Mouse (Mus musculus) left cerebral cortex, postnatal 14 days (tissue): ENCODE measurements around the gene Nrap. TPM values are rescaled to one million over a fixed set of nuclear protein-coding genes. Genes with fewer than 3 reads are reported as not detected.
A peak's percentile ranks its signal among the peaks of the same experiment; 100 is the strongest.
"Not testable (repeated sequence)": the region's sequence is repeated elsewhere in the genome, so short reads cannot be mapped to it uniquely, and the experiment has no call there.

Experiments
- DNase-seq, 2 experiments: peaks; one replicate each; pipeline ENCODE4 v3.0.0; 2021 to 2022; ENCODE audit warnings: low spot score in 2 of 2, mixed read lengths in 1 of 2
- intact Hi-C: fragments of 180-260 bp; cut with DNase I; formaldehyde crosslinking; loops from one replicate; pipeline ENCODE4 v1.15.1; 2025
- total RNA-seq, 2 experiments: library from RNA; stranded (reverse); gene quantifications; 2 replicates each; pipeline ENCODE4 v1.2.3; 2021

Gene Nrap
- total RNA-seq, 2 experiments from 2014 or later, result 0.47 to 0.48 TPM

DNA sequence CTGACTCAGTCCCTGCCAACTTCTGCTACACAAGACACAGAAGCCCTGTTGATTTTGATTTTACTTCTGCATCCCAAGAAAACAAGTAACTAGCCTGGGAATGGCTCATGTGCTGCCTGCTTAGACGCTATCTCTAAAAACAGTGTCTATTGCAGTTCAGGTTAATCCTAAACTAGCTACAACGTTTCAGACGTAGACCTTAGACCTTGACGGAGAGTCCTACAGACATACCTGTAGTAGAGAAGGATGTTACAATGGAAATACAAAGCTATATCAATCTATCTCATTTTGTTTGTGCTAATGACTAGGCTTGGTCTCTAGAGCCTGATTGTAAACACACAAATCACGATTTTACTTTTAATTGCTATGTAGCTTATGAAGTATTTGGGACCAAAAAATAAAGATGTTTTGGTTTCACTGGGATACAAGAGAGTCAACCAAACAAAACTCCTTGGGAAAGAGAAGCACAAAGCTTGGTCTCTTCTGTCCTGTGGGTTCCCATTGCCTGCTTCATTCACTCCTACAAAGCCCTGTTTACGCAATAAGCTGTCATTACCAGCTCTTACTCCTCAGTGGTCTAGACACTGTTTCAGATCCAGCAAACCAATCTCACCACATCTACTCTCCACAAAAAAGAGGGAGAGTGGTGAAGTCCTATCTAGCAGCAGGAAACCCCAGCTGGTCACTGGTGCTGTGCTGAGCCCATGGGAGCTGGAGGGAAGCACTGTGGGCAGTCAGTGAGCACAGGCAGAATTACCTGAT, 19.3 kb downstream of the Nrap start:
- intact Hi-C loops, result no loop called here
- DNase-seq, result no peak

DNA sequence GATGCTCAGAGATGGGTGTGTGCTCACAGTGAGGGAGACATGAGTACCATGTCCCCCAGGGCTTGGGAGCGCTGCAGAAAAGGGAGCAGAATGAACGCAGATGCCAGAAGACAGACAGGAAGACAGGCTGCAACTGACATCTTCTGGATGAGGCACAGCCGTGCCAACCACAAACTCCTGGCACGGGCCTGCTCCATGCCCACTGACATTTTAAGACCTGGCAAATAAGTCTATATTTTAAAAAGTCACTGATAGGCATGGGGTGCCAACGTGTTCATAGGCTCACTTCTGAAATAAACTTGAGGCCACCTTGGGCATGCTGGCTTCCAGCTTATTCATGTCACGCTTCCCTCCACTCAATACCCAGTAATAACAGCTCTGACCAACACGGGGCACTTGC, 20.9 kb downstream of the Nrap start:
- intact Hi-C loops, result no loop called here
- no peak for DNase-seq

DNA sequence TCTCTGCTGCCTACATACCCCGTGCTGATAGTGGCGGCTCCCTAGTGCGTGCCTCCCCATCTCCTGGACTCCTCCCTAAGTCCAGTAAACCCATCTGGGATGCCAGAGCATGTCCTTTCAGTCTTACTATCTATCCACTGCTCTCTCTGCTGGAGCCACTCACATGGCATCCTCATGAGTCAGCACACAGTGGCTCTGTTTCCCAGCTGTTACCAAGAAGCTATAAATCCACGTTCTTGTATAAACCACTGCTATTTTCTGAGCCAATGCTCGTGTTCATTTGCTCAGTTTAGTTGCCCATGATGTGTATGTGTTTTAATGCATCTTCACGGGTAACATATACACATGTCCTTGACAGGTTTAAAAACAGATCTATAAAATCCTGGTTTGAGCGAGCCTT, 22.1 kb downstream of the Nrap start:
- peak; percentile 28 to 35 for DNase-seq

DNA sequence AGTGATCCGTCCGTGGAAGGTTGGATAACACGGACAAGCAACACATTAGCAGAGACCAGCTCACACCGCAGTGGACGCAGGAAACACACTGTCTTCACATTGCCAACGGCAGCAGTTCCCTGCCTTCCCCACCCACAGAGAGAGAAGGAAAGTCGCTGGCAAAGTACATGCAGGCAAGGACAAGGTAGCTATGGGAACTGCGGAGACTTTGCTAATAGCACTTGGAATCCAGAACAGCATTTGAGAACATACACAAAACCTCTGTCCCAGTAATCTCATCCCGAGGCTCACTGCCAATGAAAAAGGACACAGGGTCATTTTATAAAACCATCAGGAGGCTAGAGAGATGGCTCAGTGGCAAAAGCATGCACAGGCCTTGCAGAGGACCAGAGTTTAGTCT, 23.2 kb downstream of the Nrap start:
- intact Hi-C loops, result no loop called here
- peak in 1 of 2 experiments; percentile 40 for DNase-seq

More for the DNA sequence above, 22.1 kb downstream of the Nrap start:
- intact Hi-C loops, result no loop called here

DNA sequence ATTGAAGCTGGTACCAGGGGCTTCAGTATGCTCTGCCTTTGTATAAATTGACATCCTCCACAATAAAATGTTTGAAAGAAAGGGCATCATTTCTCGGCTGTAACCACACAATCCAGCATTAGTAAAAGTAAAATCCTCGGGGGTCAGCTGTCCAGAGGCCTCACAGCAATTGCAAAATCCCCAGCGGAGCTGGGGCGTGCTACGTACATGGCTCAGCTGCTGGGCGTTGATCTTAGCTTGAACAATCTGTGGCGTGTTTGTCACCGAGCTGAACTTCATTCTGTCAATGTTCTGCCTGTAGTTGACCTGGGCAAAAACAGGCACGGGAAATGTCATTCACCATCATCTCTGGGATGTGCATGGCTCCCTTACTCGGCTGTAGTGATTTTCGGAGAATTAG, 23.7 kb downstream of the Nrap start:
- intact Hi-C loops, result no loop called here
- DNase-seq, result no peak

DNA sequence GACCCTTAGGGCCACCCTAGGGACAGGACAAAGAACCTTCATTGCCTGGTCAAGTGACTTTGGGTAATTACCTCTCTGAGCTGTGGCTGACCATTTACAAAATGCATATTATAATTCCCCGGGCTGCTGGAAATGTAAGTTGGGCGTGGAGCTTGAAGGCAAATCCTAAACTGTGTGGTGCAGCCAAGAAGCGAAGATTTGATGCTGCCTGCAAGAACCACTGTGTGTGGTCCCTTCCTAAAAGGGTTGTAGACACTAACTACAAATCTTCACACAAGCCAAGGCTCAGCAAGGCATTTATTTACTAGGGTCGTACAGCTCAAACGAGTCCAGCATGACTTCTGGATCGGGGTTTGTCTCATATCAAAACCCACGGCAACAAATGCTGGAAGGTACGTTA, 25.3 kb downstream of the Nrap start:
- DNase-seq, result no peak
- intact Hi-C loops, result no loop called here

DNA sequence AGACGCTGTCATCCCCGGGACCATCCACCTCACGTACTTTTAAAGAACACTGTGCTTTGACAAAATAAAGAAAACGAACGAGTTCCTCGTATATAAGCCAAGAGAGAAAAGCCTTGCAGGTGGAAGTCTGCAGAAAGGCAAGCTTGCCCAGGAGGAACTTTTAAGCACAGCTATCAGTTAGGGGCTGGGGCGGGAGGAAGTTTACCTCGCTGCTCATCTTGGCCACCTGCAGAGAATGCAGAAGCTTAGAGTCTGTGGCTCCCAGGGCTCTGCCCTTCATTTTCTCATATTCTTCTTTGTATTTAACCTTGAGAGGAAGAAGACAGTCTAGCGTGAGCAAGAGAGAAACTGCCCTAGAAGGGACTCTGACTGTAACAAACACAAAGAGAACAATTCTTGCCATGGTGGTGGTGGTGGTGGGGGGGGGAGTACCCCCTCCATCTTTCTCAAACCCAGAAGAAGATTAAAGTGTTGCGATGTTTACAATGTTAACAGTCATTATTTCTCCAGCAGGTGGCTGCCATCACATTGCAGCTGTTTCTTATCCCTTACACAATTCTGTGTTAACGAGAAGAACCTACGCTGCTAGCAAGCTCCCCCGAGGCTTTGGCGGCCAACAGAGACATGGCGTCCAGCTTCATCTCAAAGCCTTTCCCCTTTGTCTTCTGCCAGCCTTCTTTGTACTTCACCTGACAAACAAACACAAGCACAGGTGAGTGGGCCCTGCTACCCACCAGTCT, 25.9 kb downstream of the Nrap start:
- DNase-seq, result no peak

DNA sequence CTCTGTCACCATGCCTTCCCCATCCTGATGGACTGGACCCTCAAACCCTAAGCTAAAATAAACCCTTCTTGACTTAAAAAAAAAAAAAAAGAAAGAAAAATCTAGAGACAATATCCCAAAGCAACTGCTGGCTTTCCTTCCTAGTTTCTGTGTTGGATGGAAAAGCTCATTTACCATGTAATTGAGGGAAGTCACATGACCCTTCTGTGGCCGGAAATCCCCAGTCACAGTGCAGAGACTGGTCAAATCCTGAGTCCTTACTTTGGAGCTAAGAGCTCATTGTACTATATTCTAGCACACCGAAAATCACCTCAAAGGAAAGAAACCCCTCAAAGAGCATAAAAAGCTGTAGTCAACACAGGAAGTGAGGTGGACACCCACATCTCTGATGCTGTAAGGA, 30.9 kb downstream of the Nrap start:
- DNase-seq, result no peak
- intact Hi-C loops, result no loop called here

More for the DNA sequence above, 25.9 kb downstream of the Nrap start:
- intact Hi-C loops, result no loop called here

DNA sequence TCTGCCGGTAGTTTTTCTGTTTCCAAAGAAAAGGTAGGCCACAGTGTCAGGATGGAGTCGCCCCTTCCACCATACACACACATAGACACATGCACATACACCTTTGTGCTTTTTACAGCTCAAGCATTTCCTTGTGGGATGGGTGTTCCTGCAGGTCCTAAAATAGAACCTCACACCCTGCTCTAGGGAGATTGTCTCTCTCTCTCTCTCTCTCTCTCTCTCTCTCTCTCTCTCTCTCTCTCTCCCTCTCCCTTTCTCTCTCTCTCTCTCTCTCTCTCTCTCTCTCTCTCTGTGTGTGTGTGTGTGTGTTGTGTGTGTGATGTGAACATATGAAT, 32.5 kb downstream of the Nrap start:
- intact Hi-C loops, DNase-seq: not testable (repeated sequence)

DNA sequence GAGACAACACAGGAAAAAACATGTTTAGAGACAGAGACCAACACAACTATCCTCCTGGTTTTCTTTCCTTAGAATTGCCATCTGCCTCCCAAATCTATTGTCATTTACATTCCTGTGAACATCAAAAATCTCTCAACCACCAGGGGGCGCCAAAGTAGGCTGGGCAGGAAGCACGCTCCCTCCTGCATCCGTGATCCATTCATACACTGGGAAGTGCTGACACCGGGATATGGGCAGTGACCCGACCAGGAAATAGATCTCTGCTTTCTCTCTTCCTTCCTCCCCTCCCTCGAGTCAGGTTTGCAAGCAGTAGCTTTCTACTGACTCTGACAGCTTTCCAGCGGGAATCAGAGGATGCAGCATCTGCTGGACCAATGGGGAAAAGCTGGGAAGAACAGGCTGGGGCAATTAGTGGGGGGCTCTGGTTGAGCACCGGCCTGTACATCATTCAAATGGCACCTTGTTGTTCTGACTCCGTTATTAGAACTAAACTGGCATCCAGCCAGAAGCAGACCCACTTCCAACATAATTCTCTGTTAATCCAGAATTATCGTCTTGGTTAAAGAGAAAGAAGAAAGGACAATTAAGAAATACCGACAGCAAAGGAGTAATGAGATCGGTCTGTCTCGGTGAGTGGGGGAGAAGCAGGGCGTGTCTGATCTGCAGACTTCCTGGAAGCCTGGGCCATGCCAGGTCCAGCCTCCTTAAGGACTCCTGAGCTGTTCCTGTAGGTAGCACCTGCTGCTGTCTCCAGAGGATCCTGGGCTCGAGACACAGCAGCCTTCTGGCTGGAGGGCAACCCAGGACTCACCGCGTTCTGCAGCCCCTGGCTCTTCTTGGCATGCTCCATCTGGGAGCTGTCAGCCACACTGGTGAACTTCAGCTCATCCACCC, 33.1 kb downstream of the Nrap start:
- intact Hi-C loops, result no loop called here

DNA sequence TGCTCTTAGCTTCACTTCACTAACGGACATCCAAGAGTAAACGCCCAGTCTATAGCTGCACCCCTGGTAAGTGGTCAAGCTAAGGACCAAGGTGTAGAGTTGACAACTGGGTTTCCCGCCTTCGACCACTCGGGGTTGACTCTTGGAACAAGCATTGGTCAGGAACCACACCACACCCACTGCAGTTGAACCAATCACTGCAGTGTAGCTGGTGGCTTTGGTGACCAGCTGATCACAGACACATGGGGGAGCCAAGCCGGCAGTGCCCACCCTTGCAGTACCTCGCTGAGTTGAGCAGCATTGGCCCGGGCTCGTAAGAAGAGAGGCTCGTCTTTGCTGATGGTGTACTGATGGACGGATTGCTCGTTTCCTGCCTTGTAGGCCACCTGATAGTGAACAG, 34.6 kb downstream of the Nrap start:
- intact Hi-C loops, result no loop called here

More for the DNA sequence above, 33.1 kb downstream of the Nrap start:
- DNase-seq, result peak; percentile 64 to 79

DNA sequence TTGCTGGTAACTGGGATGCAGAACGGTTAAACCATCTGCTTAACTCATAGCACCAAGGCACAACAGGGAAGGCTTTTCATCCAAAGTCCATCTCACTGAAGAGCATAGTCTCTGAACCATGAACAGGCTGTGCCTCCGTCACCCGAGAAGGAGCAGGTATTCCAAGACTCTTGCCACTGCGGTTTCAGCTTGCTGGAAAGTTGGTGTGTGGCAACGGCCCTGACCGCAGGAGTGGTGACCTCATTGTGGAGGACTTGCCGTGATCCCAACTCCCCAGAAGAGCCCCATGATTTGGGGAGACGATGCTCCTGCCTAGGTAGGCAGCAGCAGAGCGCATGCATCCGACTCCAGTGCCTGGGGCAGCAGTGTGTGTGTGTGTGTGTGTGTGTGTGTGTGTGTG, 36.1 kb downstream of the Nrap start:
- DNase-seq, result no peak
- intact Hi-C loops, result no loop called here

More for the DNA sequence above, 34.6 kb downstream of the Nrap start:
- no peak for DNase-seq

DNA sequence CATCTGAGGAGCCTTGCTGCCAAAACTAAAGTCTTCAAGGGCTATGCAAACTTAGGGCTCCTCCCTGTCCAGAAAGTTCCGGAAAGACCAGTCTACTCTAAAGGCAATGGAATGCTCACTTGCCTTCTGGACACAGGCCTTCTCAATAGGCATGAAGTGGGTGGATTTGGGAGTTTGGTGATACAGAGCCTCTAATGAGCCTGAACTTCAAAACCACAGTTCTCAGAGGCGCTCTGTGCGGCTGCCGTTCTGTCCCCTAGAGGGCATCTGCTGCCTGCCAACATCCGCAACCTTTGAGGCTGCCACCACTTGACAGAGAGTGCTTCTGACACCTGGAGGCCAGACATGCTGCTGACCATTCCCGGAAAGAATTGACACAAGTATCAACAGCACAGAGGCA, 40.5 kb downstream of the Nrap start:
- intact Hi-C loops, result no loop called here
- no peak for DNase-seq

DNA sequence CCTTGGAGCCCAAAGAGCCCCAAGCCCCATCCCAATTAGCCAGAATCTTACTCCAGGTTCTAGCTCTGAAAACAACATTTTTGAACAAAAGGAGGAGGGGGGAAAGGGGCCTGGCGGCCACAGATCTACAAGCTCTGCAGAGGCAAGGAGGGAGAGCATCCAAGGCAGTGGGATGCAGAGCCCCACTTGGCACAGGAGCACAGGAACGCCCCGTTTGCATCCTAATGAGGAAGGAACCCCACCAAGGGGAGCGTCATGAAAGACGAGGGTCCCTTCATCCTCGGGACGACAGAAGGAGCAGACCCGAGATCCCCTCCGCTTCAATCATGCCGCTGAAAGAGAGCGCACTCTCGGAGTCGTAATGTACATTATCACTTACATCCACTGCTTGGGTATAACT, 43.1 kb downstream of the Nrap start:
- no peak for DNase-seq
- intact Hi-C loops, result no loop called here

DNA sequence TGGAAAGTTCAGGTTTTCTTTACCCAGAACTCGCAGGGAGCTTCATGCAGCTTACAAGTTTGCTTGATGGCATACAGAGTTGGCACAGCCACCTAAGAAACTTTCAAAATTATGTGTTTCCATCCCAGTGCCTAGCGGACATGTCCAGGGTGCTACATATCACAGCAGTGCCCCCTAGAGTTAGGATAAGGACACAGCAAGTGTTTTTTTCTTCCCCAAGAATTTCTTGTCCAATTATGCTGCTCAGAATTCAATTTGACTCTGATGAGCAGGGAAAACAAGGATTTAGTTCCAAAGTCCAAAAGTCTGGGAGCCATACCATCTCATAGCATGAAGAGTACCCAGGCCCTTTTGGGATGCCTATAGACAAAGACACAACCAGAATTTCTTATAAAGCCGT, 43.8 kb downstream of the Nrap start:
- intact Hi-C loops, result no loop called here
- peak in 1 of 2 experiments; percentile 72 for DNase-seq

DNA sequence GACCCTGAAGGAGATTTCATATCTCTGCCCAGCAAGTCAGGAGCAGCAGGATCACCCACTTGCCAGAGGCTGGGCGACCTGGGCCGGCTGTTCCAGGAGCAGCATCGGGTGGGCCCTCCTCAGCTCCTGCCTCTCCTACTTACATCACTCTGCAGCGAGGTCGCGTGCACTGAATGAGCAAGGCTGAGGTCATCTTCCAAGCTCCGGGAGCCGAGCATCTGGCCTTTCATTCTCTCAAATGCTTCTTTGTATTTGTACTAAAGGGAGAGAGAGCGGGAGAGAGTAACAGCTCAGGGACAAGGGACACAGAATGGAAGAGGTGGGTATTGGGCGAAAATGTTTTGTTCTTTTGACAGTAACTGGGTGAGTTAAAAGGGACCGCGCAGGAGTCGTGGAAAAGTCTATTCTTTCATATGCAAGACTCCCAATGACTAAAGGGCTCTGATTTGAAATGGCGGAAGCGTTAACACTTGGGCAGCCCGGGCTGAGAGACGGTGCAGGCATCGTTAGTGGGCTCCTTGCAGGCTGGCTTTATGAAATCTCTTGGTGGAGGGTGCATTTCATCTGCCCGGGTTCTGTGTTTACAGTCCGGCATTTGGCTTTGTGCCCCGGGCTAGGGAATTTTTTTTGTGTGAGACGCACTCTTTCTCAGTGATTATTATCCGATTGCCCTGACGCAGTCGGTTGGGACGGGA, 45.8 kb downstream of the Nrap start:
- no peak for DNase-seq
- intact Hi-C loops, result no loop called here

DNA sequence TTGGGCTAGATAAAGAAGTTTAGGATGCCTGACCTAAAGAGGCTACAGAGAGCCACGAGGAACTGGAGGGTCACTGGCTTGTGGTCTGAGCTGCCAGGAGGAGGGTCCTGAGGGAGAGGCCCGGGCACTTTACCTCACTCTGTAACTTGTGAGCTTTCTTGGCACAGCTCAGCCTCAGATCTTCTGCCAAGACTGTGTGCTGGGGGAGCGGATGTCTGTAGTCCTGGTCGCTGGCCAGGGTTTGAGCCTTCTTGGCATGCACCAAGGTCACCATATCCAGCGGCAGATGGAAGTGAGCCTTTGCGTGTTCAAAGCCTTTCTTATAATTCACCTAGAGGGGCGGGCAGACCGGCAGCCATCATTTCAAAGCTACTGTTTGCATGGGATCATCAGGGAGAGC, 47.8 kb downstream of the Nrap start:
- DNase-seq, result peak in 1 of 2 experiments; percentile 30
- intact Hi-C loops, result no loop called here

DNA sequence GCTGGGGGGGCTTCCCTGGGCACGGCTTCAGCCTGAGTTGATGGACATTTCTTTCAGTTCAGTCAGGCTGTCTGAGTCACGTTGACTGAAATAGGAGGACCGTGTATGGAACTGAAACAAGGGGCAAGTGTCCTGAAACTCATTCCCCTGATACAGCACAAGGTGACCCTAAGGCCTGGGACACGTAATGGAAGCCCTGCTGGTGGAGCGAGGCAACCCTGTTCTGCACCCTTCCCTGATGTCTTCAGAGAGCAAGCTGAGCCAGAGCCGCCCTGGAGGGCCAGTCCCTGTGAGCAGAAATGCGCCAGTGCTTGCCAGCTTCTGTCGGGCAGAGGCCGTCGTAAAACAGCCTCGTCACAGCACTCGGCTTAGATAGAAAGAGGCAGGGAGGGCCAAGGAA, 53.0 kb downstream of the Nrap start:
- no peak for DNase-seq
- intact Hi-C loops, result no loop called here

DNA sequence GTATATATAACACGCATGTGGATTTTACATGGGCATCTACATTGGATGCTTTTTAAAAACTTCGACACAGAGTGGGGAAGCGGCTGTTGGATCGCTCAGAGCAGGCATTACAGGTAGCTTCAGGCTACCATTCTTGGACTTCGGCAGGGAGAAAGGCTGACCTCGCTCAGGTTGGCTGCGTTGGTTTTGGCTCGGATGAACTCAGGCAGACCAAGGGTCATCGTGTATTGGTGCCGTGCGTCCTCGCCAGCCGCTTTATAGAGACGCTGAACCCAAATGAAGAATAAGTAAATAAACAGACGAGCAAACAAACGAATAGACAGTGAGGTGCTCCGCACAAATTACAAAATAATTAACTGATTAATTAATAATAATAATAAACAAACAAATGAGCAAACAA, 53.5 kb downstream of the Nrap start:
- intact Hi-C loops, result no loop called here

More for the DNA sequence above, 53.5 kb downstream of the Nrap start:
- DNase-seq, result no peak
